Mouse (Mus musculus) liver, adult 2 months (tissue): ENCODE results near the gene Phc2.

Experiments
- CTCF ChIP-seq: fragments of 200-500 bp; IDR thresholded peaks from 2 replicates; pipeline ENCODE4 v1.5.1; 2011; ENCODE audit warnings: low read depth, low read length, control low read depth
- POLR2A ChIP-seq: fragments of 200-500 bp; IDR thresholded peaks from 2 replicates; pipeline ENCODE4 v1.6.1; 2011; ENCODE audit warnings: low read length, control low read depth; ENCODE audit not compliant: insufficient read depth; ENCODE audit errors: extremely low read depth

- TF ChIP-seq CTCF (no peak), POLR2A (no peak)
Observed at GRCm38 (mm10) chr4:128618963-128619362, 35.5 kb upstream of the Phc2 start.
